Mouse (Mus musculus) testis, adult 2 months (tissue): ENCODE results near the gene Prr29.

ENCODE experiments used
- CTCF ChIP-seq: fragments of 200-500 bp; IDR thresholded peaks from 2 replicates; pipeline ENCODE4 v1.5.1; 2012; ENCODE audit warnings: low read depth, mild to moderate bottlenecking, inconsistent platforms, low read length, moderate library complexity; ENCODE audit not compliant: control insufficient read depth, insufficient read depth, insufficient replicate concordance
- POLR2A ChIP-seq: fragments of 200-500 bp; IDR thresholded peaks from 2 replicates; pipeline ENCODE4 v1.6.1; 2012; ENCODE audit warnings: low read depth, mild to moderate bottlenecking, inconsistent platforms, low read length, moderate library complexity; ENCODE audit not compliant: control insufficient read depth

- no peak for TF ChIP-seq CTCF
- TF ChIP-seq POLR2A = no peak
Measured at GRCm38 (mm10) chr11:106419262-106420102, 54.2 kb downstream of the Prr29 start.
